Mouse (Mus musculus): ENCODE results near the gene Hist1h3e. TPM values are rescaled to one million over a fixed set of nuclear protein-coding genes. Genes with fewer than 3 reads are reported as not detected.
"Not testable (repeated sequence)": the region's sequence is repeated elsewhere in the genome, so short reads cannot be mapped to it uniquely, and the experiment has no call there.

Gene Hist1h3e
- polyA plus RNA-seq, 1 experiment from 2014 or later = 5.0 TPM

- DNase-seq (ENCODE audit: low spot score) = peak; percentile 58
- Histone ChIP-seq H3K9ac (ENCODE audit: low read depth, low read length) (peak overlapping the region; percentile 47), H3K36me3 (ENCODE audit: insufficient read depth, low read length) (no peaks in the 10 kb centered on the region), H3K9me3 (replicated peaks; ENCODE audit: low read length) (no peaks in the 10 kb centered on the region), H3K27me3 (ENCODE audit: insufficient read depth, low read length) (no peaks in the 10 kb centered on the region), H3K4me2 (ENCODE audit: low read length) (peak overlapping the region; percentile 64), H3K4me1 (replicated peaks; ENCODE audit: insufficient read depth, low read length) (peaks cover 13% of the 10 kb centered on the region; the same call in 1 of the 2 replicates), H3K4me3 (replicated peaks; ENCODE audit: low read depth, low read length) (peak overlapping the region; percentile 48), H3K27ac (peak overlapping the region; percentile 95)
- ATAC-seq (replicated peaks; ENCODE audit: low FRiP score, low read depth) = no peak
- 19% methylated on average over 2 of the region's 2 CpGs for WGBS
- TF ChIP-seq CTCF (IDR thresholded peaks at IDR 0.05; ENCODE audit: low read depth) = no peak
These were observed 10.3 kb upstream of the Hist1h3e start for GRCm38 (mm10) chr13:23572218-23573033.

GRCm38 (mm10) chr13:23571504-23572217, 9.5 kb upstream of the Hist1h3e start:
- ATAC-seq (replicated peaks; ENCODE audit: low FRiP score, low read depth); H3K27me3 ChIP-seq (ENCODE audit: insufficient read depth, low read length); H3K36me3 ChIP-seq (ENCODE audit: insufficient read depth, low read length); H3K9me3 ChIP-seq (replicated peaks; ENCODE audit: low read length): not testable (repeated sequence)
- Histone ChIP-seq H3K9ac (ENCODE audit: low read depth, low read length) (peak overlapping the region; percentile 47), H3K4me1 (replicated peaks; ENCODE audit: insufficient read depth, low read length) (peaks cover 12% of the 10 kb centered on the region; the same call in 1 of the 2 replicates), H3K27ac (peak overlapping the region; percentile 95), H3K4me2 (ENCODE audit: low read length) (peak overlapping the region; percentile 64), H3K4me3 (replicated peaks; ENCODE audit: low read depth, low read length) (peak overlapping the region; percentile 48)
- peak; percentile 48 for DNase-seq (ENCODE audit: low spot score)
- WGBS = 1% methylated on average over 9 of the region's 34 CpGs

DNA sequence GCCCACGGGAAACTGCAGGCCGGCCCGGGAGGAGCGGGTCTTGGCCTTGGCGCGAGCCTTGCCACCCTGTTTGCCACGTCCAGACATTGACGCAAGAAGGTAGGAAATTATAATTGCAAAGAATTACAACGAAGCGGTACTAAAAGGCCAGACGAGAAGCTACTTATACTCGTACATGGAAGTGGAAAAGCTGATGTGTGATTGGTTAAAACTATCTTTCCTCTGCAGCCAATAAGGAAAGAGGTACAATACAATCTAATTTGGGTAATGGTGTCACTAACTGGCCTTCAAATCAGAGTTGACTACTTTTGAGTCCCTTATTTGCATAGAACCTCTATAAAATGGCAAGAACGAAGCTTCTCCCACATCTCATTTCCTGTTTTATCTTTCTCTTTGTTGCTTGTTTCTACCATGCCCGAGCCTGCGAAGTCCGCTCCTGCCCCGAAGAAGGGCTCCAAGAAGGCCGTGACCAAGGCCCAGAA, 8.9 kb upstream of the Hist1h3e start, which contains the start of the genes Hist1h2ae and Hist1h2bg:
Gene Hist1h2ae, minus strand, starts transcription at position 199 of the 482 bp plus-strand sequence.
Gene Hist1h2bg, plus strand, starts transcription at position 375 of the 482 bp plus-strand sequence.
- H3K4me3 ChIP-seq (replicated peaks; ENCODE audit: low read depth, low read length) = peak within 1 kb of the TSS; percentile 48
- DNase-seq (ENCODE audit: low spot score) (peak; percentile 99), ATAC-seq (replicated peaks; ENCODE audit: low FRiP score, low read depth) (peak; percentile 86)
- no peaks in the 10 kb centered on the region for H3K36me3 ChIP-seq (ENCODE audit: insufficient read depth, low read length)
- 0 out of 2 replicates have a peak, but pooled peaks cover 7% of the 10 kb centered on the region for H3K4me1 ChIP-seq (replicated peaks; ENCODE audit: insufficient read depth, low read length)
- peak within 1 kb of the TSS; percentile 55 for H3K9ac ChIP-seq (ENCODE audit: low read depth, low read length)
- H3K9me3 ChIP-seq (replicated peaks; ENCODE audit: low read length) = no peaks in the 10 kb centered on the region
- H3K27me3 ChIP-seq (ENCODE audit: insufficient read depth, low read length) = no peaks in the 10 kb centered on the region
- TF ChIP-seq CTCF (IDR thresholded peaks at IDR 0.05; ENCODE audit: low read depth) = no peak
- WGBS = under 1% methylated on average over 18 of the region's 18 CpGs
- H3K4me2 ChIP-seq (ENCODE audit: low read length) = peak within 1 kb of the TSS; percentile 64
- H3K27ac ChIP-seq = peak within 1 kb of the TSS; percentile 95

GRCm38 (mm10) chr13:23570261-23571021, 8.3 kb upstream of the Hist1h3e start:
- WGBS = 2% methylated on average over 21 of the region's 41 CpGs
- Histone ChIP-seq H3K4me3 (replicated peaks; ENCODE audit: low read depth, low read length) (peak overlapping the region; percentile 48), H3K9ac (ENCODE audit: low read depth, low read length) (peak overlapping the region; percentile 55; the same call in 1 of the 2 replicates), H3K4me2 (ENCODE audit: low read length) (peak overlapping the region; percentile 64), H3K27ac (peak overlapping the region; percentile 95)
- not testable (repeated sequence) for H3K27me3 ChIP-seq (ENCODE audit: insufficient read depth, low read length); DNase-seq (ENCODE audit: low spot score); H3K36me3 ChIP-seq (ENCODE audit: insufficient read depth, low read length); H3K9me3 ChIP-seq (replicated peaks; ENCODE audit: low read length); H3K4me1 ChIP-seq (replicated peaks; ENCODE audit: insufficient read depth, low read length)
- ATAC-seq (replicated peaks; ENCODE audit: low FRiP score, low read depth) = peak; percentile 8; the same call in 1 of the 2 replicates

DNA sequence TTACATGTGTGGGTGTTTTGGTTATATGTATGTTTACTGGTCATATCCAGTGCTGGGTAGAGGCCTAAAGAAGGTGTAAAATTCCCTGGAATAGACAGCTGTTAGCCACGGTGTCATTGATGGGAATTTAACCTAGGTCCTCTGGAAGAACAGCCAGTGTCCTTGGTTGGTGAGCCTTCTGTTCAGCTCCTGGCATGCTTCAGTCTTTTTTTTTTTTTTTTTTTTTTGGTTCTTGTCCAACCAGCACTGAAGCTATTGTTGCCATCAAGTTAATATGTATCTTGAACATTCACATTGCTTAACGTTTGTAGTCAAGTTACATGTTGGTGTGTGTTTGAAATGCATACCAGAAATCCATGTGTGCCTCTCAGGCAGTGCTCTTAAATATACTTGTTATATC, 2.3 kb upstream of the Hist1h3e start:
- H3K9me3 ChIP-seq (replicated peaks; ENCODE audit: low read length) = no peaks in the 10 kb centered on the region
- H3K27ac ChIP-seq = no peak overlapping the region
- DNase-seq (ENCODE audit: low spot score) = no peak
- no peaks in the 10 kb centered on the region for H3K4me1 ChIP-seq (replicated peaks; ENCODE audit: insufficient read depth, low read length)
- no peaks in the 10 kb centered on the region for H3K36me3 ChIP-seq (ENCODE audit: insufficient read depth, low read length)
- no peaks in the 10 kb centered on the region for H3K27me3 ChIP-seq (ENCODE audit: insufficient read depth, low read length)
- no peak for TF ChIP-seq CTCF (IDR thresholded peaks at IDR 0.05; ENCODE audit: low read depth)
- H3K4me3 ChIP-seq (replicated peaks; ENCODE audit: low read depth, low read length) = no peak overlapping the region
- no peak overlapping the region for H3K9ac ChIP-seq (ENCODE audit: low read depth, low read length)
- 77% methylated on average over 2 of the region's 2 CpGs for WGBS
- no peak for ATAC-seq (replicated peaks; ENCODE audit: low FRiP score, low read depth)
- no peak overlapping the region for H3K4me2 ChIP-seq (ENCODE audit: low read length)
